Mouse (Mus musculus) spleen, postnatal 10 days (tissue): ENCODE data around the gene Nat8f1.
"Not testable (repeated sequence)": the region's sequence is repeated elsewhere in the genome, so short reads cannot be mapped to it uniquely, and the experiment has no call there.

Experiments used
- DNase-seq, 2 experiments: peaks; one replicate each; pipeline ENCODE4 v3.0.0; 2021 to 2022; ENCODE audit warnings: low spot score in 2 of 2

The Nat8f1 gene

DNA sequence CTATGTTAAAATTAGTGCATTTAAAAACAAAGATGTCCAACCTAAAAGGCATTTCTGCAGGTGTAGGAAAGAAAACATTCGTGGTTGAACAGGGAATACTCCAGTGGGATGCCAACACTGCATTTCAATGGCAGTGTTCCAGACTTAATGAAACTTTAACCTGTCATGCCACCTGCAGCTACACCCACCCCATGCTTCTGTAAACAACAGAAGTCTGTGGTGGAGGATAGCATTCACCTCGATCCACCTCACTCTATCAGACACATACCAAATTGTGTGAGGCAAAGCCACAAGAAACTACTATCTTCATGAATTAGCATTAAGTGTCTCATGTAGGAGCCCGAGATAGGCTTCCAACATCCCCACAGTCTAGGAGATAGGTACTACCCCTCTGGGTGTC, 7.1 kb downstream of the Nat8f1 start:
- no peak for DNase-seq

GRCm38 (mm10) chr6:85906911-85907351, 8.6 kb downstream of the Nat8f1 start:
- not testable (repeated sequence) for DNase-seq

GRCm38 (mm10) chr6:85904642-85905061, 10.8 kb downstream of the Nat8f1 start, which contains the start of gene Nat8f4:
Nat8f4 (minus strand) TSS chr6:85904884.
- DNase-seq: peak; percentile 76 to 85

- no peak for DNase-seq
Measured at GRCm38 (mm10) chr6:85902303-85902702, 13.2 kb downstream of the Nat8f1 start.

- DNase-seq: not testable (repeated sequence)
Measured at GRCm38 (mm10) chr6:85898596-85899475, 16.7 kb downstream of the Nat8f1 start.

GRCm38 (mm10) chr6:85895061-85895648, 20.3 kb downstream of the Nat8f1 start:
- DNase-seq: peak in 1 of 2 experiments; percentile 27

DNA sequence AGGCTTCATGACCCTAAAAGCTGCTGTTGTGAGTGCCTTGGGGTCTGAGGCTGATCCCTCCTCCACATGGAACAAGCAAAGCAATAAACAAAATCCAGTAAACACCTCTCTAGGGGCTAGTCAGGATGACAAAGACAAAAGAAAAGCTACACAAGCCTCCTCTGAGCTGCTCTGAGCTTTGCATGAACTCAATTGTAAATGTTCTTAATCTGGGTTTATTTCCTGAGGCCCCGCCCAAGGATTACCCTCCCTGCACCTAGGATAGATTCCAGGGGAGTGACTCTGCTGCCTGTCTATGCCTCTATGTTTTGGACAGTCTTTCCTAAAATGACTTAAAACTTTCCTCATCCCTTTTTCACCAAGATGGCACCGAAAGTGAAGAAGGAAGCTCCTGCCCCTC, 26.5 kb downstream of the Nat8f1 start:
- no peak for DNase-seq

- no peak for DNase-seq
Measured at GRCm38 (mm10) chr6:85884311-85884710, 31.2 kb downstream of the Nat8f1 start.

DNA sequence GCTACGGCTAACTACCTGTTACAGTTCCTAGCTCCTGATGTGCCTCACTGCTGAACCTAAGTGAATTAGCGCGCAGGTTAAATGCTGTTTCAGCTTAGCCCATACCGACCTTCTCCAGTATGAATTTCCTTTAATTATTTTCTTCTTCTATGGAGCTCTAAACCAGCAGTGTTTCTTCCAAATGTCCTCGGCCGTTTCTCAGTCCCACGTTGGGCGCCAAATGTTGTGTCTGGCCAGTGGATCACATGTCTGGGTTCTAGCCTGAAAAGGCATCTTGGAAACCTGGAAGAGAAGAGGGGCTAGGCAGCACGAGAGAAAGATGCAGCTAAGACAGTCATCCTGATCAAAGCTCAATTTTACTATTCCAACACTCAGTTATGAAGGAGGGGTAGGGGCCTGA, 32.2 kb downstream of the Nat8f1 start:
- not testable (repeated sequence) for DNase-seq

GRCm38 (mm10) chr6:85869006-85869405, 46.5 kb downstream of the Nat8f1 start, which contains the start of gene Nat8f2:
Nat8f2 (minus strand) TSS chr6:85869158.
- DNase-seq: not testable (repeated sequence)

- no peak for DNase-seq
Measured at GRCm38 (mm10) chr6:85867726-85868690, 47.5 kb downstream of the Nat8f1 start.

GRCm38 (mm10) chr6:85866995-85867394, 48.5 kb downstream of the Nat8f1 start:
- not testable (repeated sequence) for DNase-seq

DNA sequence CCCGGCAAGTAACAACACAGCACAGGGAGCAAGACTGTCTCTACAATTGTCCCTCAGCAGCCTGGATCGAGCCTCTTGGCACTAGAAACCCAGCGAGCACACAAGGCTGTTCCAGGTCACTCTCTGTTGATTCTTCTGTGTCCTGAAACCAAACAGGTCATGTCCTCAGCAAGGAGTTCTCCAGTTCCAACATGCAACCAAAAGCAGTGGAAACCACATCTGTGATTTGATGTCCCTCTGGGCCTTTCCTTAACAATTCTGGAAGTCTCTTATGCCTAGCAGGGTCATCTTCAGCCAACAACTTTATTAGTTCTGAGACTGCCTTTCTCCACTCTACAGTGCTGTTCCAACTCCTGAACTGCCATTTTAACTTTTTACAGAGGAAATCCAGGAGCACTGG, 49.3 kb downstream of the Nat8f1 start:
- not testable (repeated sequence) for DNase-seq

- not testable (repeated sequence) for DNase-seq
Measured at GRCm38 (mm10) chr6:85864900-85865639, 50.4 kb downstream of the Nat8f1 start.

DNA sequence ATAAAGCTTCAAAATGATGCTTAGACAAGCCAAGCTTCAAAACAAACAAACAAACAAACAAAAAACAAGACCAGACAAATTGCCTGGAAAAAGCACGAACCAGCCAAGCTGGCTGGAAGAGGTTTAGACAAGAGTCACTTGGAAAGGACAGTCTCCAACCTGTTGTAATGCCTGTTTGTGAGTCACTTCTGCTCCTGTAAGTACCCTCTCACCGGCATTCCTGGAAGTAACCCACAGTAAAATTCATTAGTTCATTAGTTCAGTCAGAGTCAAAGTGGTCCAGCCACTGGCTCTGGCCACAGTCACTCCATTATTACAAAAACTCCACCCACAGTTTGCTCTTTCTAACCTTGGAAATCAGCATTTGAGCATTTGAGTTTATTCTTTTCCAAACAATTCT, 51.6 kb downstream of the Nat8f1 start:
- DNase-seq: no peak

DNA sequence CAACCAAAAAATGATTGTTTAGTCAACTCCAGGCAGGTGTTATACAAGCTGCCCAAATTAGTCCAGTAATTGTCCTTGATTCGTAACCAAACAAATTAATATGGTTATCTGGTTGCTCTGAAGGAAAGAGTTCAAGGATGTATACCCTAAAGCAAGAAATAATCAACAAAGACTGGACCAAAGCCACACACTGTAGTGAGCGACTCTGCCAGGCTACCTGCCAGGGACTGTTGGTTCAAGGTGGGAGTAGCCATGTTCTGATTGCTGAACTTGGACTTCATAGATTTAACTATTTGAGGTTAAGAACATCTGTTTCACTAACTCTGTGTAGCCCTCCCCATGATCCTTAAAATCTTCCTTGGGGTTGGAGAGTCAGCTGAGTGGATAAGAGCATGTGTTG, 52.4 kb downstream of the Nat8f1 start:
- DNase-seq: no peak

GRCm38 (mm10) chr6:85862565-85862964, 52.9 kb downstream of the Nat8f1 start:
- DNase-seq: no peak

GRCm38 (mm10) chr6:85861247-85861646, 54.2 kb downstream of the Nat8f1 start:
- no peak for DNase-seq
